Mouse (Mus musculus) intestine, embryonic 14.5 days (tissue): ENCODE data around the gene Serpinb11. TPM values are rescaled to one million over a fixed set of nuclear protein-coding genes. Genes with fewer than 3 reads are reported as not detected.

Experiments
- ATAC-seq: fragments of 200-750 bp; cut with Nextera tagmentation; replicated peaks from 2 replicates; pipeline ENCODE4 v1.8.0; 2017; ENCODE audit warnings: low read depth, moderate number of reproducible peaks, moderate TSS enrichment, moderate library complexity; ENCODE audit not compliant: low FRiP score, low TSS enrichment
- DNase-seq: peaks from one replicate; pipeline ENCODE4 v3.0.0-alpha.2; 2018; ENCODE audit warnings: low spot score
- H3K27ac ChIP-seq: fragments of 300-500 bp; sonication (generic); 2 replicates; pipeline ENCODE4 v1.5.1; 2014; ENCODE audit warnings: low read depth, mild to moderate bottlenecking, control low read depth
- H3K27me3 ChIP-seq: fragments of 300-500 bp; sonication (generic); replicated peaks from 2 replicates; pipeline ENCODE4 v1.6.1; 2014; ENCODE audit warnings: low read length, control low read depth; ENCODE audit not compliant: control insufficient read depth, insufficient read depth
- H3K36me3 ChIP-seq: fragments of 300-500 bp; sonication (generic); 2 replicates; pipeline ENCODE4 v1.6.1; 2014; ENCODE audit warnings: low read length, control low read depth; ENCODE audit not compliant: control insufficient read depth, insufficient read depth
- H3K4me1 ChIP-seq: fragments of 300-500 bp; sonication (generic); replicated peaks from 2 replicates; pipeline ENCODE4 v1.6.1; 2014; ENCODE audit warnings: low read length, control low read depth, mixed read lengths; ENCODE audit not compliant: control insufficient read depth, insufficient read depth
- H3K4me2 ChIP-seq: fragments of 300-500 bp; sonication (generic); 2 replicates; pipeline ENCODE4 v1.6.1; 2014; ENCODE audit warnings: low read length
- H3K4me3 ChIP-seq: fragments of 300-500 bp; sonication (generic); 2 replicates; pipeline ENCODE4 v1.5.1; 2014; ENCODE audit warnings: low read depth, low read length, control low read depth, mixed read lengths
- H3K9ac ChIP-seq: fragments of 300-500 bp; sonication (generic); 2 replicates; pipeline ENCODE4 v1.6.1; 2014; ENCODE audit warnings: mild to moderate bottlenecking, low read length
- H3K9me3 ChIP-seq: fragments of 300-500 bp; sonication (generic); 2 replicates; pipeline ENCODE4 v1.6.1; 2016; ENCODE audit warnings: low read length, control low read depth; ENCODE audit not compliant: control insufficient read depth
- WGBS: fragments of 180-500 bp; shearing (Covaris S2); extraction: QIAGEN DNeasy Blood & Tissue Kit; methylation state at CpG from one replicate; pipeline ENCODE4 v1.1.7; 2014; 5-methylcytosine and 5-hydroxymethylcytosine counted together
- polyA plus RNA-seq: library from polyadenylated mRNA; unstranded; fragments of >200 nt; fragmentation: Nextera tagmentation; extraction: Ambion mirVana; gene quantifications from 2 replicates; pipeline ENCODE4 v1.2.1, GENCODE M21; 2014

Gene Serpinb11
- not detected in 2 replicates for polyA plus RNA-seq

GRCm38 (mm10) chr1:107360898-107361297 lies at the start of gene Serpinb11:
Gene Serpinb11 (plus strand): TSS chr1:107361198.
- H3K27me3 ChIP-seq: no peaks in the 10 kb centered on the region
- 59% methylated on average over 1 of the region's 1 CpGs for WGBS
- H3K27ac ChIP-seq: no peak within 1 kb of the TSS
- no peak within 1 kb of the TSS for H3K9ac ChIP-seq
- ATAC-seq (no peak), DNase-seq (no peak)
- no peak within 1 kb of the TSS for H3K4me2 ChIP-seq
- no peaks in the 10 kb centered on the region for H3K36me3 ChIP-seq
- H3K4me3 ChIP-seq: no peak within 1 kb of the TSS
- no peaks in the 10 kb centered on the region for H3K9me3 ChIP-seq
- no peaks in the 10 kb centered on the region for H3K4me1 ChIP-seq

GRCm38 (mm10) chr1:107345979-107346378 lies 15.0 kb upstream of the Serpinb11 start:
- Histone ChIP-seq H3K4me1 (no peaks in the 10 kb centered on the region), H3K4me2 (no peak overlapping the region), H3K36me3 (no peaks in the 10 kb centered on the region), H3K27ac (no peak overlapping the region), H3K9ac (no peak overlapping the region), H3K9me3 (no peaks in the 10 kb centered on the region), H3K27me3 (no peaks in the 10 kb centered on the region), H3K4me3 (no peak overlapping the region)
- DNase-seq (no peak), ATAC-seq (no peak)

DNA sequence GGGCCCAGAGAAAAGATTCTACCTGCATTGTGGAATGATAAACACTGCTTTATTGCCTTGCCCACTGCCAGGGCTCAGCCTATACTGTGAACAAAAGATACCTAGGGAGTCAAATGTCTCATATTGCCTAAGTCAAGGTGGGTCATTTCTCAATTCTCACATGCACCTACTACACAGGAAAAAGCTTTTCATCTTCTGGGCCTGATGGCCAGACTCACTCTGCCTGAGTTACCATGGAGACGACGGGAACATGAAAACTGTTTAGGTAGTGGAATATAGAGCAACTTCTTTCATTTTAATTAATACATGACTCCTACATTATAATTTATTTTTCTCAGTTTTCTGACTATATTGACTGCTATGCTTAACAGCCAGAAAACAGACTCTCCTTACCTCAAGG lies 14.2 kb upstream of the Serpinb11 start:
- no peaks in the 10 kb centered on the region for H3K27me3 ChIP-seq
- ATAC-seq (no peak), DNase-seq (no peak)
- WGBS: 78% methylated on average over 2 of the region's 2 CpGs
- no peaks in the 10 kb centered on the region for H3K4me1 ChIP-seq
- no peak overlapping the region for H3K27ac ChIP-seq
- no peak overlapping the region for H3K9ac ChIP-seq
- no peaks in the 10 kb centered on the region for H3K36me3 ChIP-seq
- H3K9me3 ChIP-seq: no peaks in the 10 kb centered on the region
- H3K4me2 ChIP-seq: no peak overlapping the region
- no peak overlapping the region for H3K4me3 ChIP-seq

DNA sequence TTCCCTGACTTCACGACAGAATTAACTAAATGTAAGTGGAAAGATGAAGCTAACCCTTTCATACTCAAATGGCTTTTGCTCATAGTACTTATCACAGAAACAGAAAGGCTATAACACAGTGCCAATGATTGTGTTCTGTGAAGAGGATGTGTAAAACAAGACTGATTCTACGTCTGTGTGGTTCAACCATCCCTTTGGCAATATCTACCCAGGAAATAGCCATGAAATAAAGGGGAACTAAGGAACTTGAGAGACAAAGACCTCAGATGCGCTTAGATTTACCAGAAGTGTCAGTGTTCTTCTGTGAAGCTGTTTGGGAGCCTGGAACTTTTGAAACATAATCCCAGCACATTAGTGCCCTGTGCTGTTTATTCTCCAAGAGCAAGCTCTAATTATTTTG lies 10.6 kb upstream of the Serpinb11 start:
- ATAC-seq: no peak
- H3K27ac ChIP-seq: no peak overlapping the region
- no peak for DNase-seq
- H3K4me2 ChIP-seq: no peak overlapping the region
- 46% methylated on average over 3 of the region's 3 CpGs for WGBS
- no peak overlapping the region for H3K4me3 ChIP-seq
- no peaks in the 10 kb centered on the region for H3K4me1 ChIP-seq
- no peaks in the 10 kb centered on the region for H3K9me3 ChIP-seq
- H3K9ac ChIP-seq: no peak overlapping the region
- no peaks in the 10 kb centered on the region for H3K36me3 ChIP-seq
- H3K27me3 ChIP-seq: no peaks in the 10 kb centered on the region

DNA sequence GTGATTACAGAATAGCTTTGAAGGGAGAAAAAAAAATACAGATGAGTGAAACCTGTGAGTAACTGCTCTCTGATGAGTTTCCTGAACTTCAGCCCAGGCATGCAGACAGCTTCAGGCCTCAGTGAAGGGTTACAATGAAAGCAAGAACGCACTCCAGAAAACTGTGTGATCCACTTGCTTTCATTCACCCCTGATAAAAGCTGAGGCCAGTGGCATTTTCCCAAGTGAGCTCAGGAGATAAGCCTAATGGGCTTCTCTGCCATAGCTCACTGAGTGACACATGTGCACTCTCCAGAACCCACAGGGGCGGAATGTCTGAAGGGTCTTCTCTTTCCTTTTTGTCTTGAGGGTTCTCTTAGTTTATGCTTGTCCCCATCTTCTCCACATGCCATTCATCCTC lies 9.9 kb upstream of the Serpinb11 start:
- no peaks in the 10 kb centered on the region for H3K9me3 ChIP-seq
- H3K27ac ChIP-seq: no peak overlapping the region
- ATAC-seq (no peak), DNase-seq (no peak)
- no peaks in the 10 kb centered on the region for H3K4me1 ChIP-seq
- no peak overlapping the region for H3K9ac ChIP-seq
- H3K27me3 ChIP-seq: no peaks in the 10 kb centered on the region
- H3K4me3 ChIP-seq: no peak overlapping the region
- H3K4me2 ChIP-seq: no peak overlapping the region
- H3K36me3 ChIP-seq: no peaks in the 10 kb centered on the region
- 58% methylated on average over 2 of the region's 2 CpGs for WGBS

GRCm38 (mm10) chr1:107353046-107353445 lies 8.0 kb upstream of the Serpinb11 start:
- H3K4me1 ChIP-seq: no peaks in the 10 kb centered on the region
- ATAC-seq (no peak), DNase-seq (no peak)
- H3K36me3 ChIP-seq: no peaks in the 10 kb centered on the region
- H3K9me3 ChIP-seq: no peaks in the 10 kb centered on the region
- no peak overlapping the region for H3K9ac ChIP-seq
- H3K27me3 ChIP-seq: no peaks in the 10 kb centered on the region
- no peak overlapping the region for H3K4me3 ChIP-seq
- 37% methylated on average over 3 of the region's 3 CpGs for WGBS
- H3K27ac ChIP-seq: no peak overlapping the region
- no peak overlapping the region for H3K4me2 ChIP-seq

DNA sequence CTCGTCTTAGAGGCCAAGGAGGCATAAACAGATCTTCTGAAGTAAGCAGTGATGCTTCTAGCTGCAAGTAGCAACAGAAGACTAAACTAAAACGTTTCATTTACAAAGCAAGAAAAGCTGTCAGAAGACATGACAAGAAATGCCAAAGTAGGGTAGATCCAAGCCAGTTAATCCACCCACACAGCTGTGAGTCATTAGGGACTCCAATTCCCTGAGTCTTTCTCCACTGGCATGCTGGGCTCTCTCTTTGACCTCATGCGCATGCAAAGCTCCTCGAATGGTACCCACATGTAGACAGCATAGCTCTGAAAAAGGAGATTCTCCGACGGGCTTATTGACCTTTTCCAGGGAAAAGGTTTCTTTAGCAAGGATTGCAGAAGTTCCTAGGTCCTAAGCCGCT lies 5.0 kb downstream of the Serpinb11 start:
- no peaks in the 10 kb centered on the region for H3K27me3 ChIP-seq
- no peak overlapping the region for H3K4me2 ChIP-seq
- WGBS: 73% methylated on average over 7 of the region's 7 CpGs
- no peak overlapping the region for H3K4me3 ChIP-seq
- no peak overlapping the region for H3K27ac ChIP-seq
- ATAC-seq (no peak), DNase-seq (no peak)
- no peaks in the 10 kb centered on the region for H3K4me1 ChIP-seq
- H3K9me3 ChIP-seq: no peaks in the 10 kb centered on the region
- no peaks in the 10 kb centered on the region for H3K36me3 ChIP-seq
- no peak overlapping the region for H3K9ac ChIP-seq

- no peak overlapping the region for H3K4me2 ChIP-seq
- H3K9me3 ChIP-seq: no peaks in the 10 kb centered on the region
- H3K36me3 ChIP-seq: no peaks in the 10 kb centered on the region
- H3K9ac ChIP-seq: no peak overlapping the region
- H3K27ac ChIP-seq: no peak overlapping the region
- ATAC-seq: no peak
- 76% methylated on average over 2 of the region's 2 CpGs for WGBS
- DNase-seq: no peak
- H3K27me3 ChIP-seq: no peaks in the 10 kb centered on the region
- no peaks in the 10 kb centered on the region for H3K4me1 ChIP-seq
- H3K4me3 ChIP-seq: no peak overlapping the region
Observed at GRCm38 (mm10) chr1:107368944-107369343, 7.9 kb downstream of the Serpinb11 start.

DNA sequence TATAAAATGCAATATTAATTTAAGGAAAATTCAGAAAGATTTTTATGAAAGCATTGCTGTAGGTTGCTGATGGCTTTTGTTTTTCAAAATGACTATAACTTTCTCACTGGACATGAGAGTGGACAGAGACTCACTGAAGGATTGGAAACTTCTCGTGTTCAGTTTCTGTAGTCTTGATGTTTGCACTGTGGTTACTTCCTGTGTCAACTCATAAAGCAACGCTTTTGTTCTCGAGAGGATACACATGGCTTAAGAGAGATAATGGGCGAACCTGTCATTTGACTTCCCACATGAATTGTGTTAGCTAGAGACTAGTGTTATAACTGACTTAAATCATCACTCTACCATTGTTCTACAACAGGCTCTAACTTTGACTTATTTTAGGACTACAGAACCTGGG lies 16.0 kb downstream of the Serpinb11 start:
- no peaks in the 10 kb centered on the region for H3K4me1 ChIP-seq
- no peak overlapping the region for H3K27ac ChIP-seq
- no peak for ATAC-seq
- H3K27me3 ChIP-seq: no peaks in the 10 kb centered on the region
- DNase-seq: no peak
- H3K4me3 ChIP-seq: no peak overlapping the region
- H3K36me3 ChIP-seq: no peaks in the 10 kb centered on the region
- no peak overlapping the region for H3K4me2 ChIP-seq
- no peaks in the 10 kb centered on the region for H3K9me3 ChIP-seq
- 66% methylated on average over 4 of the region's 4 CpGs for WGBS
- no peak overlapping the region for H3K9ac ChIP-seq
